Mouse (Mus musculus) heart, embryonic 12.5 days (tissue): Measurements from ENCODE around the gene H1fnt. TPM values are rescaled to one million over a fixed set of nuclear protein-coding genes. Genes with fewer than 3 reads are reported as not detected.

Experiments used
- ATAC-seq: fragments of 200-750 bp; cut with Nextera tagmentation; 2 replicates; pipeline ENCODE4 v1.8.0; 2017; ENCODE audit warnings: moderate TSS enrichment, moderate library complexity; ENCODE audit not compliant: insufficient number of reproducible peaks, low FRiP score
- H3K27ac ChIP-seq: fragments of 300-500 bp; sonication (generic); 2 replicates; pipeline ENCODE4 v1.5.1; 2016; ENCODE audit warnings: mild to moderate bottlenecking, moderate library complexity; ENCODE audit not compliant: poor library complexity, severe bottlenecking
- H3K27me3 ChIP-seq: fragments of 300-500 bp; sonication (generic); replicated peaks from 2 replicates; pipeline ENCODE4 v1.6.1; 2016; ENCODE audit warnings: mild to moderate bottlenecking, moderate library complexity
- H3K36me3 ChIP-seq: fragments of 300-500 bp; sonication (generic); 2 replicates; pipeline ENCODE4 v1.6.1; 2016; ENCODE audit warnings: mild to moderate bottlenecking, moderate library complexity
- H3K4me1 ChIP-seq: fragments of 300-500 bp; sonication (generic); replicated peaks from 2 replicates; pipeline ENCODE4 v1.6.1; 2016; ENCODE audit warnings: mild to moderate bottlenecking
- H3K4me2 ChIP-seq: fragments of 300-500 bp; sonication (generic); 2 replicates; pipeline ENCODE4 v1.6.1; 2016; ENCODE audit warnings: mild to moderate bottlenecking, moderate library complexity
- H3K4me3 ChIP-seq: fragments of 300-500 bp; sonication (generic); 2 replicates; pipeline ENCODE4 v1.5.1; 2016; ENCODE audit warnings: mild to moderate bottlenecking
- H3K9ac ChIP-seq: fragments of 300-500 bp; sonication (generic); 2 replicates; pipeline ENCODE4 v1.6.1; 2016; ENCODE audit warnings: mild to moderate bottlenecking, moderate library complexity
- H3K9me3 ChIP-seq: fragments of 300-500 bp; sonication (generic); replicated peaks from 2 replicates; pipeline ENCODE4 v1.6.1; 2016; ENCODE audit warnings: mild to moderate bottlenecking, moderate library complexity
- WGBS: fragments of 180-500 bp; shearing (Covaris S2); methylation state at CpG from one replicate; pipeline ENCODE4 v1.1.7; 2016; 5-methylcytosine and 5-hydroxymethylcytosine counted together
- polyA plus RNA-seq: library from polyadenylated mRNA; unstranded; fragments of >200 nt; fragmentation: Nextera tagmentation; extraction: Ambion mirVana; gene quantifications from 2 replicates; pipeline ENCODE4 v1.2.1, GENCODE M21; 2016

The H1fnt gene
- polyA plus RNA-seq, 1 experiment from 2014 or later: not detected

DNA sequence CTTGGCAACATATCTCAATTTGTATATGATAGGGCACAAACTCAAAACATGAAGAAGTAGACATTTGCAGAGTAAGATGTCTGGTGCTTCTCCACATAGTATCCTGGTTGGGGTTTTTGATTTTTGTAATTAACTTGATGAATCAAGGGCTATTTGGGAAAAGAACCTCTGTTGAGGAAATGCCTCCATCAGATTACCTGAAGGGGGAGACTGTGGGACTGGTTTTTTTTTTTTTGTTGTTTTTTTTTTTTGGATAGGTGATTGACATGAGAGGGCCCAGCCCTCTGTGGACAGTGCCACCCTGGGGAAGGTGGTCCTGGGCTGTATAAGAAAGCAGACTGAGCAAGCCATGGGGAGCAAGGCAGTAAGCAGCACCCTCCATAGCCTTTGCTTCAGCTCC is 34.7 kb downstream of the H1fnt start:
- no peak overlapping the region for H3K27ac ChIP-seq
- H3K36me3 ChIP-seq: no peaks in the 10 kb centered on the region
- H3K9me3 ChIP-seq: no peaks in the 10 kb centered on the region
- H3K4me2 ChIP-seq: no peak overlapping the region
- no peak for ATAC-seq
- H3K4me1 ChIP-seq: no peaks in the 10 kb centered on the region
- no peaks in the 10 kb centered on the region for H3K27me3 ChIP-seq
- H3K4me3 ChIP-seq: no peak overlapping the region
- H3K9ac ChIP-seq: no peak overlapping the region

DNA sequence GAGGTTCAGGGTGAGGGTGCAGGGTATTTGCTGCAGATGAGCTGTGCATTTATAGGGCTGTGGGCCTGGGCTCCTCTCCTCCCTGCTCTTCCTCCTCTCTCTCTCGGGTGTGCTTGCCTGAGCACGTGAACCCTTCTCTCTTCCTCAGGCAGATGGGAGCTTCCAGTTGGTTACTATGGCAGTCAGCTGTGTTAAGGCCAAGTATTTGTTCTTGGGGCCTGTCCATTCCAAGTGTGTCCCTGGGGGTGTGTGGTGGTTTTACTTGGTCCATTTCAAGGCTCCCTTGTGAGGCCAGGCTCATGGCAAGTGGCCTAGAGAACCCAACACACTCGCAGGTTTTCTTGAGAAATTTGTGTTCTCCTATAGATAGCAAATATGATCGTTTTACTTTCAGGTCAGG is 36.2 kb downstream of the H1fnt start, which contains the start of the genes Gm44579 and Olfr287:
Gene Gm44579 (minus strand): TSS at position 101 of the 400 bp plus-strand sequence.
Gene Olfr287 (minus strand): TSS at position 180 of the 400 bp plus-strand sequence.
- no peak within 1 kb of the TSS for H3K9ac ChIP-seq
- no peak within 1 kb of the TSS for H3K4me2 ChIP-seq
- no peaks in the 10 kb centered on the region for H3K9me3 ChIP-seq
- ATAC-seq: no peak
- H3K27me3 ChIP-seq: no peaks in the 10 kb centered on the region
- WGBS: 61% methylated on average over 4 of the region's 4 CpGs
- H3K4me1 ChIP-seq: no peaks in the 10 kb centered on the region
- H3K36me3 ChIP-seq: no peaks in the 10 kb centered on the region
- no peak within 1 kb of the TSS for H3K27ac ChIP-seq
- H3K4me3 ChIP-seq: no peak within 1 kb of the TSS

DNA sequence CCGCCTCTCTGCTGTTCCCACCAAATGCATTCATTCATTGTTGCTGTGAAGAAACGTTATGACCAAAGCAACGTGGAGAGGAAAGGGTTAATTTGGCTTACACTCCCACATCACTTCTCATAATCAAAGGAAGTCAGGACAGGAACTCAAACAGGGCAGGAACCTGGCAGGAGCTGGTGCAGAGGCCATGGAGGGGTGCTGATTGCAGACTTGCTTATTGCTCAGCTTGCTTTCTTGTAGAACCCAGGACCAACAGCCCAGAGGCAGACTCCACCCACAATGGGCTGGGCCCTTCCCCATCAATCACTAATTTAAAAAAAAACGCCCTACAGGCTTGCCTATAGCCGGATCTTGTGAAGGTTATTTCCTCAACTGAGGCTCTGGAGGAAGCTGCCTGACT is 43.0 kb downstream of the H1fnt start:
- H3K27ac ChIP-seq: no peak overlapping the region
- H3K9ac ChIP-seq: no peak overlapping the region
- H3K4me3 ChIP-seq: no peak overlapping the region
- H3K36me3 ChIP-seq: no peaks in the 10 kb centered on the region
- no peaks in the 10 kb centered on the region for H3K27me3 ChIP-seq
- H3K4me2 ChIP-seq: no peak overlapping the region
- no peak for ATAC-seq
- 0 out of 2 replicates have a peak, but pooled peaks cover 14% of the 10 kb centered on the region for H3K4me1 ChIP-seq
- H3K9me3 ChIP-seq: no peaks in the 10 kb centered on the region
- WGBS: 57% methylated on average over 5 of the region's 5 CpGs

DNA sequence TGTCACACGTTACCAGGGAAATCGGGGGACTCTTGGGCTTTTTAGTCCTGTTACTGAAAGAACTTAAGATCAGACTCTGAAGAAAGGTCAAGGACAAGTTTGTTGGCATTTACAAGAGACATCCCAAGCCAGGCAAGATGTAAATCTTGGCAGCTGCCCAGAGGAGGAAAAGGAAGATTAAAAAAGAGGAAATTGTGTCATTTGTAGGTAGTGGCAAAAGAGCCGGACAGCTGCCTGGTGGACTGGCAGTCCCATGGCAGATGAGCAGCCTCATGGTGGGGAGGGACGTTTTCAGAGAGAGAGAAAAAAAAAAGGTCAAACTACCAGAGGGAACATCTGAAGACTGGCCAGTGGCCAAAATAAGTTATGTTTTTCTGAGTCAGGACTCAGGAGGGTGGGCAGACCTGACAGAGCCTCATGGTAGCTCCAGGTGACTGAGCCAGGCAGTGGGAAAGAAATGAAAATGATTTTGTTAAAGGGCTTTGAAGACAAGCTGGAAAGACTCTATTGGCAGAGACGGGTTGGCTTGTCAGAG is 43.7 kb downstream of the H1fnt start:
- Histone ChIP-seq H3K4me2 (no peak overlapping the region), H3K9me3 (no peaks in the 10 kb centered on the region), H3K4me3 (no peak overlapping the region), H3K9ac (no peak overlapping the region), H3K4me1 (0 out of 2 replicates have a peak, but pooled peaks cover 14% of the 10 kb centered on the region), H3K36me3 (no peaks in the 10 kb centered on the region), H3K27me3 (no peaks in the 10 kb centered on the region), H3K27ac (no peak overlapping the region)
- 61% methylated on average over 5 of the region's 5 CpGs for WGBS
- ATAC-seq: no peak

DNA sequence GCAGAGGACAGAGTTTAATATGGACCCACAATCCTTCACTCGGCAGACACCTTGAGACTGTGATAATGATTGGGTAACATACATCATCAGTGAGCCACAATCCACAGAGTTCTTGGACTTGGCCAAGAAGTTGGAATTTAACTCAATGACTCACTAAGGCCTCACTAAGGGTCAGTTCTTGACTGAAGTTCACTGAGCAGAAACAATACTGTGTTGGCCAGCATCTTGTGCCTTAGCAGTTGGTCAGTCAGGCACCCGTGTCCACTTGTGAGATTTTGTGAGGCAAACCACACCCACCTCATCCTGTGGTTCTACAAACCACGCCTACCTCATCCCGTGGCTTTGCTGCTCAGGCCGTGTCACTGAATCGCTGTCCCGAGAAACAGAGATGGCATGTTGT is 47.4 kb downstream of the H1fnt start:
- no peaks in the 10 kb centered on the region for H3K9me3 ChIP-seq
- no peak overlapping the region for H3K9ac ChIP-seq
- WGBS: 74% methylated on average over 7 of the region's 7 CpGs
- H3K4me1 ChIP-seq: 0 out of 2 replicates have a peak, but pooled peaks cover 14% of the 10 kb centered on the region
- no peak for ATAC-seq
- H3K4me3 ChIP-seq: no peak overlapping the region
- no peak overlapping the region for H3K4me2 ChIP-seq
- H3K36me3 ChIP-seq: no peaks in the 10 kb centered on the region
- no peaks in the 10 kb centered on the region for H3K27me3 ChIP-seq
- H3K27ac ChIP-seq: no peak overlapping the region

Other genes with a start within 250 kb of the H1fnt start
- gene Pfkm, start 164.7 kb downstream of the H1fnt start, polyA plus RNA-seq: 80.3 and 82.2 TPM in 2 replicates
- 26.9 and 30.1 TPM in 2 replicates for gene Senp1, start 163.5 kb downstream of the H1fnt start, polyA plus RNA-seq
- gene Asb8, start 91.7 kb downstream of the H1fnt start, polyA plus RNA-seq: 76.2 and 78.9 TPM in 2 replicates
- gene Ccdc184, start 90.1 kb downstream of the H1fnt start, polyA plus RNA-seq: 1.4 TPM in 2 replicates
- gene Olfr288, start 61.8 kb downstream of the H1fnt start, polyA plus RNA-seq: not detected in 2 replicates
- not detected in 2 replicates for gene Gm44579, start 36.3 kb downstream of the H1fnt start, polyA plus RNA-seq
- not detected in 2 replicates for gene Olfr287, start 36.2 kb downstream of the H1fnt start, polyA plus RNA-seq
- not detected in 2 replicates for gene Olfr286, start 22.8 kb downstream of the H1fnt start, polyA plus RNA-seq
- gene Zfp641, start 38.9 kb upstream of the H1fnt start, polyA plus RNA-seq: 1.5 and 1.7 TPM in 2 replicates
- not detected in 2 replicates for gene Olfr285, start 60.1 kb upstream of the H1fnt start, polyA plus RNA-seq
- gene Olfr284, start 83.7 kb upstream of the H1fnt start, polyA plus RNA-seq: not detected in 2 replicates
- gene Olfr283, start 123.7 kb upstream of the H1fnt start, polyA plus RNA-seq: not detected in 2 replicates
- not detected in 2 replicates for gene Olfr282, start 173.9 kb upstream of the H1fnt start, polyA plus RNA-seq
- gene Olfr281, start 195.3 kb upstream of the H1fnt start, polyA plus RNA-seq: not detected in 2 replicates
- not detected in 2 replicates for gene OR5BS1P, start 212.6 kb upstream of the H1fnt start, polyA plus RNA-seq
- not detected in 2 replicates for gene Lalba, start 225.4 kb upstream of the H1fnt start, polyA plus RNA-seq
- gene Olfr279, start 235.1 kb upstream of the H1fnt start, polyA plus RNA-seq: not detected in 2 replicates